Mouse (Mus musculus) retina, embryonic 14.5 days (tissue): ENCODE results near the gene Dolpp1.
"Not testable (repeated sequence)": the region's sequence is repeated elsewhere in the genome, so short reads cannot be mapped to it uniquely, and the experiment has no call there.

Source experiments
- DNase-seq: peaks from one replicate; pipeline ENCODE4 v3.0.0-alpha.2; 2015; ENCODE audit warnings: low spot score

Dolpp1 gene

GRCm38 (mm10) chr2:30409454-30410176, 17.6 kb downstream of the Dolpp1 start:
- DNase-seq: no peak

DNA sequence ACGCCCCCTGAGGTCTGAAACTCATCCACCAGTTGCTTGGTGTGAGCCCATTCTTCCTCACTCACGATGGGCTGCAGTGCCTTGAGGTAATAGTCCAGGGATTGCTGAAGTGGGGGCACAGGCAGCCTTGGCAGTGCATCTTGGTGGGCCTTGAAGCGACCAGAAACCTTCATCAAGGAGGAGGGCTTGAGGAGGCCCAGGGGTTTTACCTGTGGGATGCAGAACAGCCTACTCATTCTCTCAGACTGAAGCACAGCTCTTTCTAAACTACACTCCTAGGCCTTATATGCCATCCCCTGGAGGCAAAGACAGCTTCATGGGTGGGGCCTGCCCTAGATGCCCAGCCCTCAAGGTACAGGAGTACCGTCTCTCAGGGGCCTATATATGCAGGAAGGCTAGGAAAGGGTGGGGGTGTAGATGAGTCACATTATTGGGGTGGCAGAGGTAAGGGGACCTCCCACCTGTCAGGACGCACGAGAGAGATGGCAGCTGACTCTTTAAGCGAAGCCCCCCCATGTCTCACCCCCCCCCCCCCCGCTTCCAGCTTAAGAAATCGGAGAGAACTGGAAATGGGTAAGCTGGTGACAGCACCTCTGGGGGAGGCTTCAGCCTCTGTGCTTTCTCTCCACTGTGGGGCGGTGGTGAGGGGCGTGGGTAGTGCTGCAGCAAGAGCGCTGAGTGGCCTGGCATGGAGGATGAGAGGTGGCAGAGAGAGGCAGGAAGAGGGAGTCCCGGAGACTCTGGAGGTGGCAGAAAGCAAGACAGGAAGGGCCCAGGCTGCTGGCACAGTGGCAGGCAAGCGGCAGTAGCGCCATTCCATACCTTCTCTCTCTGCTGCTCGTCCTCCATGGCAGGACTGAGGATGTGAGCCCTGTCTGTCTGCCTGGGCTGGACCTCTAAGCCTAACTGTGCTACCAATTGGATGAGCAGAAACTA, 21.3 kb downstream of the Dolpp1 start:
- no peak for DNase-seq

DNA sequence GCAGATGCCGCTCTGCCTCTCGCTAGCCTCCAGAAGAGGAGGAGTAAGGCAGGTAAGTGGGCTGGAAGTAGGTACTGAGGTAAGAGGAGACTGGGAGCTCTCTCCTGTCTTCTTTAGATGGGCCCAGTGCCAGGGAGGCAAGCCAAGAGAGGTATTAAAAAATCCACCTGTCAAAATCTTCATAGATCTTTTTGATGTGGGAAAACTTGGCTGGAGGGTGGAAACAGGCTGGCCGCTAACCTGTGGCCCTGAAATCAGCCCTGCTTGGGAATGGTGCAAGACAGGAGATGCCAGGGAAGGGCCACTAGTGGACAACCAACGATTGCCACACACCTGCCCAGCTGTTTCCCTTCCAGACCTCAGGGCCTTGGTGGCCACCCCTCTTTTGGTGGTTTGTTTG, 22.0 kb downstream of the Dolpp1 start:
- no peak for DNase-seq

- DNase-seq: no peak
Observed at GRCm38 (mm10) chr2:30414681-30415080, 22.6 kb downstream of the Dolpp1 start.

DNA sequence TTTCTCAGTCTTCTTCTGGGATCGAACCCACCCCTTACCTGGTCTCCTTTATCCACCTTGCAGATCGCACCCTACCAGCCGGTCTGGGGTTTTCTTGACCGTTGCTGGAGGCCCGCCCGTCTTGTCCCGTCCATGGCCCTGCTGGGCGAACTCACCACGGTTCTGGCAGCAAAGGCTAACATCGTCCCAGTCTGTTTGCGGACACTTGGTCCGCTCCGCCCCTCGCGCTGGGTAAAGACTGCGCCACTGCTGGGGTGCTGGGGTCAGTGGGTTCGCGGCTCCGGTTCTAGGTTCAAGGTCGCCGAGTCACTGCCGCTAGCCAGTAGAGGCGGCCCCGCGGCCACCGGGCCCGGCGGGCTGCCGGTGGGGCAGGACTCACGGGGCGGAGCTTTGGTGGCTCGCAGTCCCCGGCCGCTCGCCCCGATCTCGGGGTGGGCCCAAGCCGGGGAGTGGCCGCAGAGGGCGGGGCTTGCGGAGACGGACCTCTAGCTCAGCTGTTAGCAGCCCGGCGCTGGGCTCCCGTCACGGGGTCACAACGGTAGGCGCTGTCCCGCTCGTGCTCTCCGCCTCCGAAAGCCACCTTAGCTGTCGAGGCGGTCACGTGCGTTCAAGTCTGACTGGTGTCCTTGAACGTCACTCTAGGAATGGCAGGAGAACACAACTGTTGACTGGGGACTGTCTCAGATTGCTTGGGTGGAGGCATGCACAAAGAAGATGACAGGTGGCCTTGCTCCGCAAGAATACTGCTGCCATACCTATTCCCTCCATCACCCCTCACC, 23.3 kb downstream of the Dolpp1 start, which contains the start of gene Crat:
Gene Crat, minus strand, starts transcription at position 657 of the 779 bp plus-strand sequence.
- peak; percentile 86 for DNase-seq

DNA sequence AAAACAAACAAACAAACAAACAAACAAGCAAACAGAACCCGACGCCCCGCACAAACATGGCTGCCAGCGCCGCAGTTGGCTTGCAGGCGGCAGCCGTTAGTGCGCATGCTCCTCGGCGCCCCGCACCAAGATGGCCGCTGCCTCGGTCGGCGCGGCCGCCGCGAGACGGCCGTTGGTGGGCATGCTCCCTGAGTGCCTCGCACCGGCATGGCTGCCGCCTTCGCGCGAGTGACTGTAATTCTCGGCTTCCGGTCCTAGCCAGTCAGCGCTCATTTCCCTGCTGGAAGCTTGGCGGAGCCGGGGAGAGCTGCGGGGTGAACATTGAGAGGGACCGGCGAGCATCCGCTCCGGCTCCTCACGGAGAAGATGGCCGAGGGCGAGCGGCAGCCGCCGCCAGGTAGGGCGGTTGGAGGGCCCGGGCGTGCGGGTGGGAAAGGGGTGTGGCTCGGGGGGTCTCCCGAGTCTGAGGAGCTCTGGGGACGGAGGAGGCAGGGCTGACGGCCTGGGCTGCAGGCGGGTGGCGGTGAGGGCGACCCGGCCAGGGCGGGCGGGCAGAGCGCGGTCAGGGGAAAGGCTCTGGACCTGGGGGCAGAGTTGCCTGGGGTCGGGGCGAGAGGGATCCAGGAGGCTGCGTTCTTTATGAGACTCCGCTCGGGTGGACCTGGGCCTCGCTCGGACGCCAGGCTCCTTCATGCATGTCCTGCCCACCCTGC, 24.0 kb downstream of the Dolpp1 start, which contains the start of gene Ptpa:
Gene Ptpa, plus strand, starts transcription at position 104 of the 713 bp plus-strand sequence.
- peak; percentile 97 for DNase-seq

GRCm38 (mm10) chr2:30416649-30416965, 24.6 kb downstream of the Dolpp1 start:
- DNase-seq: no peak

DNA sequence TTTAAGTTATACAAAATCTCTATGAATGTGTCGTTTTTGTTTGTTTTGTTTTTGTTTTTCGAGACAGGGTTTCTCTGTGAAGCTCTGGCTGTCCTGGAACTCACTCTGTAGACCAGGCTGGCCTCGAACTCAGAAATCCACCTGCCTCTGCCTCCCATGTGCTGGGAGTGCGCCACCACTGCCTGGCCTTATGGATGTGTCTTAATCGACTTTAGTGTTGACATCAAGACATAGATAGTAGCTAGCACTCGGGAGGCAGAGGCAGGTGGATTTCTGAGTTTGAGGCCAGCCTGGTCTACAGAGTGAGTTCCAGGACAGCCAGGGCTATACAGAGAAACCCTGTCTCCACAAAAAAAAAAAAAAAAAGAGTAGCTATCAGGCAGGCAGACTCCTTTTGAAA, 25.1 kb downstream of the Dolpp1 start:
- DNase-seq: not testable (repeated sequence)

- DNase-seq: no peak
Observed at GRCm38 (mm10) chr2:30417595-30418165, 25.6 kb downstream of the Dolpp1 start.

GRCm38 (mm10) chr2:30418259-30418658, 26.2 kb downstream of the Dolpp1 start:
- DNase-seq: no peak

- no peak for DNase-seq
Observed at GRCm38 (mm10) chr2:30419112-30419511, 27.1 kb downstream of the Dolpp1 start.

- no peak for DNase-seq
Observed at GRCm38 (mm10) chr2:30421432-30421831, 29.4 kb downstream of the Dolpp1 start.

DNA sequence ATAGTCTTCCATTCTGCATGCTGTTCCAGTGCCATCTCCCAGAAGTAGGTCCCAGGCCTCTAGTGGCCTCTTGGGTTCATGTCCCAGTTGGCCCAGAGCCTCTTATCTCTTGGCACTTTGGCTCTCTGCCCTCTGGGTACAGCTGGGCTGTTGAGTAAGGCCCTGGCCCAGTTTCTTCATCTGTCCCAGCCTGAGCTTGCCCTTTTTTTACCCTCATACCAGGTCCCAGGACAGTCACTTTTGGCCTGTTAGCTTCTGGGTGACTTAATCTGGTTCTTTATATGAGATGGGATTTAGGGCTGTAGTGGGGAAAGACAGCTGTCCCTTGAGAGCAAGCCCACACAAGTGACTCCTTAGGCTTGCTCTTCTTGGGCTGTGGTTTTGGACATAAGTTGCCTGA, 37.1 kb downstream of the Dolpp1 start:
- no peak for DNase-seq

DNA sequence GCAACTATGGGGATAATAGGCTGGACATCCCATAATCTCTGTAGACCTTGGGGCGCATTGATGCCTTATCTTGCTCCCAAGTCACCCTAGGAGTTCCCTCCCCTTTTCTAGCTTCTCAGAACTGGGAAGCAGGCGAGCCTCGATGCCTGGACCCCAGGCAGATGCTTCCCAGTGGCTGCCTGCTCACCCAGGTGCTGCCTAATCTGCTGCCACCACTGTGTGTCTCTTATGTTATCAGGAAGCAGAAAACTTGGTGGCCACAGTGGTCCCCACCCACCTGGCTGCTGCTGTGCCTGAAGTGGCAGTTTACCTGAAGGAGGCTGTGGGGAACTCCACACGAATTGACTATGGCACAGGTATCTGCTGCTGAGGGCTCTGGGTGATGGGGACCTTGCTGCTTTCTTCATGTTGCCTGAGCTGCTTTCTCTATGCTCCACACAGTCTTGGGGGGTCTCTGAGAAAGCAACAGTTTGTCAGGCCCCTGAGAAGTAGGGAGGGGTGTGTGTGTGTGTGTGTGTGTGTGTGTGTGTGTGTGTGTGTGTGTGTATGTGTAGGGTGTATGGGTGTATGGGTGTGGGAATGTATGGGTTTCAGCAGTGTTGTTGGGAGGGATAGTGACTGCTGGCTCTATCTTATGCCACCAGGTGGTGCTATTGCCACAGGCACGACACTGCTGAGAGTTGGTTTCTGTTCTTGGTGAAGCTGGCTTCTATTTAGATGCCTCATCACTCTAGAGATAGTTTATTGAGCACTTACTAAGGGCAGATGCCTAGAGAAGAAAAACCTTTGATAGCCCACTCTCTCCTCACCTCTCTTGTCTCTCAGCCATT, 43.5 kb downstream of the Dolpp1 start:
- DNase-seq: peak; percentile 92

- no peak for DNase-seq
Observed at GRCm38 (mm10) chr2:30436156-30436545, 44.1 kb downstream of the Dolpp1 start.

DNA sequence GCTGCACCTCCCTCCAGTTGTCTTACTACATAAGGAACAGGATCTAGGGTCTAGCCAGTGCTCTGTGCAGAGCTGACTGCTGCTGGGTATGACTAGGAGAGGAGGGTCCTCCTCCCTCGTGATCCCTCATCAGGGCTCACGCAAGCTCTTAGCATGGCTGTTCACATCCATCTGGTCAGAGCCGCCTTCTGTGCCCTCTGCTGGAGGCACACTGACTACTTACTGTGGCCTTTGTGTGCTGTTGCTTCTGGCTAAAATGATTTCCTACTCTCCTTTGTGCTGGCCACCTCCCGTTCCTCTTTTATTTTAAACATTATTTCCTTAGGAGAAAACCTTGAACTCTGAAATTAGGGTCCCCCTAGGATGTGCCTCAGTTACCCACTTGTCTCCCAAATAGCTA, 44.8 kb downstream of the Dolpp1 start:
- DNase-seq: no peak

DNA sequence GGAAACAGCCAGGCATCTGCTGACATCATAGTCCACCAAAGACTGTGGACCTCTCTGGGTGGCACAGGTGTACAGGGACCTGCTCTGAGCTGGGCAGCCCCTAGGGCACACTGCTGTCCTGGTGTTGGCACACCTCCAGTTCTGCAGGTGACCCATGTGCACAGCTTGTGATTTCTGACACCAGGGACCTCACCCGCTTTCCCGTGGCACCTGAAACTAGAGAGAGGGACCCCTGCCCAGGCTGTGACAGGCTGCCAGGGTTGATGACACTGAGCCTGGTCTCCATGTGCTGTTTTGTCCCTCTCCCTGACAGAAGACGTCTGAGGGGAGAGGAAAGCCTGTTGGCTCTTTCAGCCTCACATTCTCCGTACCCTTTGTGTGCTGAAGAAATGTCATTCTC, 45.7 kb downstream of the Dolpp1 start:
- DNase-seq: no peak

GRCm38 (mm10) chr2:30439631-30440030, 47.6 kb downstream of the Dolpp1 start:
- no peak for DNase-seq

DNA sequence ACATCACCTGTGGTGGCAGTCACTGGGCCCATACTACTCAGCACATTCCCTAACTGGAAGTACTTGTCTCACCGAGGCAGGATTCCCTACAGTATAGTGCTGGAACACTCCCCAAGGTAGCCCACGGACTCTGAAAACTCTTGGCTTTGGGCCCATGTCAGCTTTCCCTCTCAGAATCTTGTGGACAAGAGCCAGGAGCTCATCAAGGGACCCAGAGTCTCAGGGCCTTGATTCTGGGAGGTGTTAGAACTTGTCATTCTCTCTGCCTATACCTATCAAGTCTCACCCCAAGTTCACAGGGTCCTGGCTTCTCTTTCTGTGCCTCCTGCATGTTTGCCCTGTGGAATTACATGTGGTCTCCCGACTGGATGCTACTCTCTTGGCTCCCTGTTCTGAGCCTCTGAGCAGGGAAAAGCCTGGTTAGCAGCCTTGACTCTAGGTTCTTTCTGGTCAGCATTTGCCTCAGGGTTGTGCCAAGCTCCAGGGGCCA, 48.2 kb downstream of the Dolpp1 start:
- no peak for DNase-seq
